Mouse (Mus musculus): ENCODE data around the gene Irak3. TPM values are rescaled to one million over a fixed set of nuclear protein-coding genes. Genes with fewer than 3 reads are reported as not detected.

The Irak3 gene
- polyA plus RNA-seq, 1 experiment, result 0.91 TPM

DNA sequence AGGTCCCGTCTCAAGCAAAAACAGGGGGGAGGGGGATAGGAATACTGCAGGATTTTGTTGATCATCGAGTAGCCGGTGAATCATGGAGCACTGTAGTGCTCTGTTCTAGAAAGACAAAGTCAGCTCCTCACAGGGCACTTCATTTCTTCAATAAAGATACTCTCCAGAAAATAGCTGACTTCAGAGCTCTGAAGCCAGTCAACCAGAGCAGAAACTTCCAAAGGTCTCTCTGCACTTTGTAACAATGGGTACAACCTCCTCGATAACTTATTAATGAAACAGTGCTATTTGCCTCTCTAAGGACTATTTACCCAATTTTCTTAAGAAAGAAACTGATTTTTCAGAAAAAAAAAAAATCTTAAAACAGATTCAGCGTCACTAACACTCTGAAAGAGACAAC lies 106.2 kb downstream of the Irak3 start:
- no peaks in the 10 kb centered on the region for H3K4me1 ChIP-seq (ENCODE audit: control insufficient read depth, insufficient read depth, insufficient read length, low read length)

DNA sequence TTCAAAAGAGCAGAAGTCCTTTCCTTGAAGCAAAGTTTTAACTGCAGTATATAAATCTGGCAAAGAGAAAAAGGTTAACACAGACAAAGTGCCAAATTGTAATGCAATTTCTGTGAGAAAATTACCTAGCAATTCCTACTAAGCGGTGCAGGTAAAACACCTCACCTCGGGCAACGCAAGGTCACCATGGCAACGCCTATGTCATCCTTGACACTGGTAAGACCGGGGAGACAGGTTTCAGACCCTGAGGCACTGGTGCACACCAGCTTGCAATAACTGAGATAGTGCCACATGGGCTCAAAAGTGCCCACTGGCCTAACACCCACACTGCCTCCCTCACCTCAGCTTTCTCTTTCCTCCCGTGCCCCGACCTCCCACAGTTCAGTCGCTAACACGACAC lies 106.8 kb downstream of the Irak3 start:
- Histone ChIP-seq H3K4me1 (ENCODE audit: control insufficient read depth, insufficient read depth, insufficient read length, low read length) (no peaks in the 10 kb centered on the region), H3K36me3 (ENCODE audit: control insufficient read depth, insufficient read depth, low read length) (peaks cover 45% of the 10 kb centered on the region), H3K27ac (ENCODE audit: insufficient read depth, low read depth, low read length) (no peak overlapping the region), H3K4me3 (ENCODE audit: low read depth, low read length) (no peak overlapping the region), H3K27me3 (ENCODE audit: control insufficient read depth, insufficient read depth, low read length) (no peaks in the 10 kb centered on the region)
- WGBS, result 87% methylated on average over 9 of the region's 9 CpGs
- no peak for TF ChIP-seq POLR2A (IDR thresholded peaks at IDR 0.05; ENCODE audit: low read depth, low read length)
- no peak for TF ChIP-seq CTCF (IDR thresholded peaks at IDR 0.05; ENCODE audit: extremely low read depth, insufficient read length, insufficient replicate concordance, low read depth, low read length)

More for the DNA sequence above, 106.2 kb downstream of the Irak3 start:
- Histone ChIP-seq H3K27me3 (ENCODE audit: control insufficient read depth, insufficient read depth, low read length) (no peaks in the 10 kb centered on the region), H3K36me3 (ENCODE audit: control insufficient read depth, insufficient read depth, low read length) (peaks cover 44% of the 10 kb centered on the region), H3K27ac (ENCODE audit: insufficient read depth, low read depth, low read length) (no peak overlapping the region), H3K4me3 (ENCODE audit: low read depth, low read length) (no peak overlapping the region)
- 96% methylated on average over 5 of the region's 5 CpGs for WGBS
- TF ChIP-seq CTCF (IDR thresholded peaks at IDR 0.05; ENCODE audit: extremely low read depth, insufficient read length, insufficient replicate concordance, low read depth, low read length) (no peak), POLR2A (IDR thresholded peaks at IDR 0.05; ENCODE audit: low read depth, low read length) (no peak)

DNA sequence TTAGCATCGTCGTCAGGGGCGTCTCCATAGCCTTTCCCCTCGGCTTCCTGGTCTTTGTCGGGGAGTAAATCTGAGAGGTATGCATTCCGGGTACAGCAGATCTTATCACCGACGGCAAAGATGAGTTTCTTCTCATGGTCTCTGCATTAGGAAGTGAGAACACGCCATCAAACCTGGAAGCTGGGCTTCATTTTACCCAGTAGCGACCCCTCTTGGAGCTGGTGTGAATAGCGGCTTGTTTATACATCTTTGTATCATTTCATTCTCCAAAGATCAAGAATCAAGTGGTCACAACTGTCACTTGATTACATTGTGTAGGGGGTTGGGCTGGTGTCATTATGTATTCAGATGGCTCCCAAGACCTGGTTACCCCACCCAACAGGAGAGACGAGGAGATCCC lies 109.4 kb downstream of the Irak3 start:
- TF ChIP-seq CTCF (IDR thresholded peaks at IDR 0.05; ENCODE audit: extremely low read depth, insufficient read length, insufficient replicate concordance, low read depth, low read length), result no peak
- TF ChIP-seq POLR2A (IDR thresholded peaks at IDR 0.05; ENCODE audit: low read depth, low read length), result no peak
- no peaks in the 10 kb centered on the region for H3K4me1 ChIP-seq (ENCODE audit: control insufficient read depth, insufficient read depth, insufficient read length, low read length)
- H3K27me3 ChIP-seq (ENCODE audit: control insufficient read depth, insufficient read depth, low read length), result no peaks in the 10 kb centered on the region
- peaks cover 53% of the 10 kb centered on the region for H3K36me3 ChIP-seq (ENCODE audit: control insufficient read depth, insufficient read depth, low read length)
- no peak overlapping the region for H3K4me3 ChIP-seq (ENCODE audit: low read depth, low read length)
- no peak overlapping the region for H3K27ac ChIP-seq (ENCODE audit: insufficient read depth, low read depth, low read length)
- WGBS, result 92% methylated on average over 12 of the region's 12 CpGs

Other genes starting within 250 kb of the Irak3 start
- 2.3 and 4.4 TPM in 2 replicates for gene Helb, start 89.1 kb downstream of the Irak3 start, polyA plus RNA-seq (2012; rRNA removed)
- 191 and 329 TPM in 2 replicates for gene Tmbim4, start 540 bp downstream of the Irak3 start, polyA plus RNA-seq (2012; rRNA removed)
- gene Llph, start 24.9 kb upstream of the Irak3 start, polyA plus RNA-seq (2012; rRNA removed), result 0.53 and 0.95 TPM in 2 replicates

Data from small intestine, adult 2 months (tissue).